Mouse (Mus musculus) retina, adult 2 months (tissue): ENCODE measurements around the gene Atpif1.
A peak's percentile ranks its signal among the peaks of the same experiment; 100 is the strongest.
"Not testable (repeated sequence)": the region's sequence is repeated elsewhere in the genome, so short reads cannot be mapped to it uniquely, and the experiment has no call there.

Experiments used
- DNase-seq: peaks from one replicate; pipeline ENCODE4 v3.0.0-alpha.2; 2012; ENCODE audit warnings: low read depth, low spot score

Atpif1 gene

DNA sequence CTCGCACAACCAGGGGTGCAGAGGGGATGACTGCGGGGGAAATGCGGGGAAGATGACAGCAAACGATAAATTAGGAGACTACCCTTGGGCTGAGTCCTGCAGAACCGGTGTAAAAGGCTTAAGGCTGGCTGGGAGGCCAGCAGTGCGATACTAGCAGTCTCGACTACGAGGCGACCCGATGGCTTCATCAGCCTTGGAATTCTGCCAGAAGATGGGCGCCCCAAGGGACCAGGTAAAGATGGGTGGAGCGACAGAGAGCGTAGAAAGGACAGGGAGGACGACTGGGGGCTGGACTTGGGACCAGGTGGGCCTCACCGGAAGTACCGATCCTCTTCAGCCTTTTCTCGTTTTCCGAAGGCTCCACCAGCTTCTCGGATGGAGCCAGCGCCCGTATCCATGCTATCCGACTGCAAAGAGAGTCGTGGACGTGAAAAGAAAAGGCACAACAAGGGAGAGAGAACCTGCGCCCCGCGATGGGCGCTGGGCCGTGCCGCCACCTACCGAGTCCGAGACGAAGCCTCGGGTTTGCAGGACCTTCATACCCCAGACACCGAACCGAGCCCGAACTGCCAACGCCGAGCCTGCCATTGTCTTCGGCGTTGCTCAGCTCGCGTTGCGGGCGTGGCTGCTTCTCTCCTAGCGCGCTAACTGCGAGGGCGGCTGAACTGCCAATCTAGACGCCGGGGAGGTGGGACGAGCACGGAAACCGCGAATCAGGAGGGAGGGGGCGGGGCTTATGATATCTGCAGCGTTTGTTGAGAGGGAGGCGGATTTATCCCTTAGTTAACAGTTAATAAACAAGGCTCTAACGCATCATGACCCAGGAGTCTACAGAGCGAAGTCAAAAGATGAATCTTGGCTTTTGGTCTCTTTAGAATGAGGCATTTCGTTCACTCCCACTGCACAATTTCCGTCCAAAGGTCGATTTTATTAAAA is at the start of gene Atpif1:
Atpif1 (minus strand) TSS at position 679 of the 936 bp plus-strand sequence.
- peak; percentile 79 for DNase-seq

DNA sequence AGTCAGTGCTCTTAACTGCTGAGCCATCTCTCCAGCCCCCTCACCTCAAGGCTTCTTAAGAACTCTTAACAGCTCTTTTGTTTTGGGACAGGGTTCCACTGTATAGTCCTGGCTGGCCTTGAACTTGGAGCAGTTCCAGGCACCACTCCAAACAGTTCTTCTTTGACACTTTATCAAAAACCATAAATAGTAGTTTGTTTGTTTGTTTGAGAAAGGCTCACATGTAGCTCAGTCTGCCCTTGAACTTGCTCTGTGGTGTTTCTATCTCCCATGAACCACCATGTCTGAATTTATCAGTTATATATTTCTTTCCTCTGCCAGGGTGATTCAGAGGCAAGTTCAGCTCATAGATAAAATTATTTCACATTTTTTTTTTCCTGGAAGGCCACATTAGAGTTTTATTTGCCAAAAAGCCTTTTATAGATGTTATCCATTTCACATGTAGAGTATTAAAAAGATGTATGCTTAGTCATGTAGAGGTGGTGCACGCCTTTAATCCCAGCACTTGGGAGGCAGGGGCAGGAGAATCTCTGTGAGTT is 41.4 kb upstream of the Atpif1 start:
- no peak for DNase-seq

DNA sequence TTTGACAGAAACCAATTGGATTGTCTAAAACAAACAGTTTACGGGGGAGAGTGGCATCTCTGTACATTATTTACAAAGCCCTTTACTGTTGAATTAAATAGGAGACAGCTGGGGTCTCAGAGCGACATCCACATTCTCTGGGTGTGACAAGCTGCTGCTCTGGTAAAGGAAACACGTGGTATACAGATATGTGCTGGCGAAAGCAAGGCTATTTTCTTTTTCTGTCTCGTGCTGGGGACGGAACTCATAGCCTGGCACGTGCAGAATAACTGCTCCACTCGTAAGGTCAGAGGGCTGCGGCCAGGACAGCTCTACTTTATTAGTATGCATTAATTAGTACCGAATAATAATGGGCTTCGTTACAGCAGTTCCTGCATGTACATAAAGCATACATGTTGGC is 39.9 kb upstream of the Atpif1 start:
- DNase-seq, result no peak

DNA sequence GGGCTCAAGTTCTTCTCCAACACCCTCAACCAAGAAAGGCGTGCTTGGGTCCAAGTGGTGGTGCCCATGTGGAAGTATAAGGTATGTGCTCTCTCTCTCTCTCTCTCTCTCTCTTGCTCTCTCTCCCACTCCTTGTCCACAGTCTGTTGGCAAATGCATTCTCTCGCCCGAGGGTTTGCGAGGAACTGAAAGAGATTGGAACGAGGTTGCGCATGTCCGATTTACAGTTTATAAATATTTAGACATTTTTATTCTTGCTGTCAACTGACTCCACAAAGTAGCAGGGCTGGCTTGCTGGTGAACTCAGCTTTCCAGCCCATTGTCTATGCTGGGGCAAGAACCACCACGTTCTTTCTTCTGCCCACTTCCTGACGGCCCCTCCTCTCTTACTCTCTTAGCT is 37.7 kb upstream of the Atpif1 start:
- no peak for DNase-seq

DNA sequence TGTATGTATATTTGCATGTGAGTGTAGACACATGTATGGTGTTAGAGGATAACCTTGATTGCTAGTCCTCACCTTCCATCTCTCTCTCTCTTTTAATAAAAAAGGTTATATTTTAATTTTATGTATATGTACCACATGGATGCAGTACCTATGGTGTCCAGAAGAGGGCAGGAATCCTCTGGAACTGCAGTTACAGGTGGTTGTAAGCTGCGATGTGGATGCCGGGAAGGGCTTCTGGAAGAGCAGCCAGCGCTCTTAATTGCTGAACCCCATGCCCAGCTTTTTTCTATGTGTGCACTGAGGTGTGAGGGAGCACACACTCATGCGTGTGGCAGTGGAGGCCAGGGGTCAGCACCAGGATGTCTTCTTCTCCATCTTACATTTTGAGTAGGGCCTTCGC is 35.7 kb upstream of the Atpif1 start:
- DNase-seq, result no peak

DNA sequence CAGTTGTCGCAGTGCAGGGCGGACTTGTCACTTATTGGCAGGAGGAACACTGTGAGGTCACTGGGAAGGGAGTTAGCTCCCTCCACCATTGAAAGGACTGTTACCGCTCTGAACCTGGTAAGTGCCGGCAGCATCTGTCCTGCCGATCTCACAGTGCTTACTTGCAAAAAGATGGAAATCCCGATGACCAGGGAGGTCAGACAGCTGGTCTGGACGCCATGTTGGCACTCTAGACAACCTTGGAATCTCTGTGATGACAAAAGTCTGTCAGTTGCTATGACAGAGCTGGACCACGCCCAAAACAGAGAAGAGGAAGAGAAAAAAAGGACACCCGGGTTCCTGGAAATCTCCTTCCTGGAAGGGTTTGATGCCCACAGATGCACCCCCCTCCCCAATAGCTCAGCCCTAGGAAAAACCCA is 33.9 kb upstream of the Atpif1 start:
- no peak for DNase-seq

DNA sequence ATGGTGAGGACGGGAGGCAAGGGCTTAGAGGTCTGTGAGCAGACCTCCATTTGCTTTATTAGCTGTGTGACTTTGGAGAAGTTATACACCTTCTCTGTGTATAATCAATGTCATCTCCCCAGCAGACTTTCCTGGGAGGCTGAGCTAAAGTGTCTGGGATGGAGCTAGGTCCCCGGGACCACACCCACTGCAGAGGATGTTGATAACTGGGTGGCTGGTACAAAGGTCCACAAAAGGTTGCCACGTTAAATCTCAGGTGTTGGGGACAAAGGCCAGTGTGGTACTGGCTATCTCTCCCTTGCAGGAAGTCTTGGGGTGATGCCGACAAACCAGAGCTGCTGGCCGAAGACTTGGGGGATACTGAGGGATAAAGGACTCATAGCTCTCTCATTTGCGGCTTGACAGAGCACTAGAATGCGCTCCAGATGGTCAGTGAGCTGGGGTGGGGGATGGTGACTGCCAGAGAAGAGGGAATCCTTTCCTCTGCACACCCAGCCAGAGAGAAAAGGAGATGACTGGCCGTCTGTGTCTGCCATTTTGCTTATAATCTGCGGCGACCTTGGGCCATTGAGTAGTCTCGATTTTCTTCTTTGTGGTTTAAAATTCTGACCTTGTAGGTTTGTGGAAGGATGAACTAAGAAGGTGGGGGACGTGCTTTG is 31.8 kb upstream of the Atpif1 start:
- DNase-seq, result no peak

DNA sequence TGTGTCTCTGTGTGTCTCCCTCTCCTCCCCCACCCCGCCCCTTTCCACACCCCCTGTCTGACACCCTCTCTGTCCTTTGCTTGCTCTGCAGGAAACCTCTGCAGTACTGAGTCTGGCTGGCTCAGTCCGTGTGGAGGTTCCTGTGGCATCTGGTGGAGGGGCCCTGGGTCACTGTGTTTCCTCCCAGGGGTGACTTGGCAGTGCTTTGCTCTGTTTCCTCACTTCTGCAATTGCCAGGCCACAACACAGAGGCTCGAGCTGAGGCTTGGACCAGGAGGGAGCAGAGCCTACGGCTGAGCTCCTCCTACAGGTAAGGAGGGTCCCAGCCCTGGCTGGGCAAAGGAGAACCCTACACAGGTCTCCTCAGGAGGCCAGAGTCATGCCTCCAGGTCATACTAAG is 30.5 kb upstream of the Atpif1 start, which contains the start of gene Ptafr:
Ptafr (plus strand) TSS at position 103 of the 400 bp plus-strand sequence.
- no peak for DNase-seq

- DNase-seq, result no peak
Measured at GRCm38 (mm10) chr4:132563261-132563660, 29.8 kb upstream of the Atpif1 start.

GRCm38 (mm10) chr4:132555550-132555949 is 22.1 kb upstream of the Atpif1 start:
- not testable (repeated sequence) for DNase-seq

DNA sequence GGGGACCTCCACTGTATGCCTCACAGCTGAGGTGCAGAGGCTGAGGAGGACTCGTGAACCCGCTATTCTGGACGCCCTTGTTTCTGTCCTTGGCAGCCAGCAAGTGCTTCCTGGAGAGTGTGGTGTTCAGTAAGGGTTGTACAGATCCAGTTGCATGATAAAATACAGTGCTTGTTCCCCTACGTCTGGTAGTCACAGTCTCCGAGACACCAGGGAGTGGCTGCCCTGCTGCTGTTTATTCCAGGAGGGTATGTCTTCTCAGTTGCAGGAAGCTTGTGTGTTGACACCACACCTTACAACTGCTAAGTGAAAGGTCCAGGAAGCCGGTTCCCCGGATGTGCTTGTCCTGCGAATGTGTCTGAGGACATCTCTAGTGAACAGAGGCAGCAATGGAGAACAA is 21.2 kb upstream of the Atpif1 start:
- DNase-seq, result no peak

DNA sequence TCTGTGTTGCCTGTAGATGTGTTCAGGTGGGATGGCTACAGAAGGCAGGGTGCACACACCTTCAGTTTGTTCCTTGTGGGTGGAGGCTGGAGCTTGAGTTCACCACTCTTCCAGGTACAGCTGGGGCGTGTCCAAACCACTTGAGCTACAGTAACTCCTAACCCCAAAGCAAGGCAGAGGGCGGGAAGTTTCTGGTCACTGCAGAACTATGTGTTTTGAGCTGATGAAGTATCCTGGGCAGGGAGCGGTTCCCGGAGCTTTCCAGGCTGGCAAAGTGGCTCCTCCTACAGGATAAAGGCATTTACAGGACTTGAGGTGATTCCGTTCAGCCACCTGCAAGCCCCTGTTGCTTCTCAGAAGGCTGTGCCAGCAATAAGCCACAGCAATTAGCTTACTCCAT is 20.8 kb upstream of the Atpif1 start:
- DNase-seq, result no peak

DNA sequence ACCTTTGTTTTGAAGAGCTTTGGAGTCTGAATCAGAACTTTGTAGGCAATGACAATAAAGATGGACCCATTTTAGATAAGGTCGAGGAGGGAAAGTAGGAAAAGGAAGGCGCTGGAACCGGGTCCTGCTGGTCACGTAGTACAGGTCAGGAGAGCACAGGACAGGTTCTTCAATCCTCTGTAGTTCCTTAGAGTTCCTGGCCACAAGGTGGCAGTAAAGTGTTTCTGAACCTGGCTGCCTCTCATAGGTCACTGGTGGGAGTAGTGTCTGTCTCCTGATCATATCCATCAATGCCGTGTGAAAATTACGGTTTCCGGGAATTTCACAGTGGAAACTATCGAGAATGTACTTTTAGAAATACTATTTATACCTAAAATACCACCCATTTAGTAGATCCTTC is 12.4 kb upstream of the Atpif1 start:
- peak; percentile 56 for DNase-seq

- DNase-seq, result no peak
Measured at GRCm38 (mm10) chr4:132542724-132543123, 9.3 kb upstream of the Atpif1 start.

- DNase-seq, result no peak
Measured at GRCm38 (mm10) chr4:132541413-132541812, 8.0 kb upstream of the Atpif1 start.

GRCm38 (mm10) chr4:132539481-132539880 is 6.0 kb upstream of the Atpif1 start:
- DNase-seq, result no peak

GRCm38 (mm10) chr4:132535406-132536121 is 2.1 kb upstream of the Atpif1 start, which contains the start of gene Dnajc8:
Gene Dnajc8 (plus strand): TSS chr4:132535550.
- peak; percentile 81 for DNase-seq

GRCm38 (mm10) chr4:132532496-132532895 is 963 bp downstream of the Atpif1 start:
- DNase-seq, result no peak

DNA sequence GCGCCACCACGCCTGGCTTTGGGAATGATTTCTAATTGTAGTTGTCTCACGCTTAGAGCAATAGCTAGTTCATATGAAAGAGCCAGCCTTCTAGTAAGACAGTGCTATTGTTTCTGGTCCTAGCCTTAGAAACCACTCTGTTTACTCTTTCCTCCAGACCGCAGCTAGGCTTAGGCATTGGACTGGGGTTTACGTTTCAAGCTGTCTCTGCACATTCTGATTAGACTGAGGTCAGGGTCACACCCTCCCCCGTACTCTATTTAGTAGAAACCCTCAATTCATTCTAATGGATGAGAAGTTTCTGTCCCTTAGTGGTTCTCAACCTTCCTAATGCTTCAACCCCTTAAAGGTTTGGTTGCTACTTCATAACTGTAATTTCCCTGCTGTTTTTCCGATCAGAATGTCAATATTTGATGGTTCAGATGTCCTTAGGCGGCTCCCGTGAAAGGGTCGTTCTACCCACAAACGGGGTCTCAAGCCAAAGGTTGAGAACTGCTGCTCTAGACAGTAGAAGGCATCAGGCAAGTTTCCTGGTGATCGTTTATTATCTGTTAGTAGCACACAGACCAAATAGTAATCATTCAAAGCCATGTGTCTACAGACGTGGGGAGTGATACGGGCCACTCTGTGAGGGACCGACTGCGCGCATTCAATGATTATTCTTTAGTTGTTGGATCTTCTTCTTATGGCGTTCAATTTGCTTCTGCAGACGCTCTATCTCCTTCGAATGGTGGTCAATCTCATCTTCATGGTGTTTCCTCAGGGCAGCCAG is 3.2 kb downstream of the Atpif1 start:
- no peak for DNase-seq

DNA sequence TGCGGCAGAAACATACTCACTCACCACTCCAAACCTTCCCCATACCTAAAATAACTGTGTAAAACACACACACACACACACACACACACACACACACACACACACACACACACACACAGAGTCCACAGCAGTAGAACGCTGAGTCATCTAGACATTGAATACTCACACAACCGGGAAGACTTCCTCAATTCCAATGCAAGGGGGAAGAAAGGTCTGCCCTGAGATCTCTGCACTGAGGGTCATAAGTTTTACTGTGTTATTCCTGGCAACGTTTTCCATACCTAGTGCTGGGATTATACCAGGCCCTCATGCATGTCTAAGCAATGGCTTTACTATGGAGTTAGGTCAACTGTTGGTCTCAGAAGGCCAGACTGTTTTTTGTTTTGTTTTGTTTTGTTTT is 4.1 kb downstream of the Atpif1 start:
- DNase-seq, result no peak

DNA sequence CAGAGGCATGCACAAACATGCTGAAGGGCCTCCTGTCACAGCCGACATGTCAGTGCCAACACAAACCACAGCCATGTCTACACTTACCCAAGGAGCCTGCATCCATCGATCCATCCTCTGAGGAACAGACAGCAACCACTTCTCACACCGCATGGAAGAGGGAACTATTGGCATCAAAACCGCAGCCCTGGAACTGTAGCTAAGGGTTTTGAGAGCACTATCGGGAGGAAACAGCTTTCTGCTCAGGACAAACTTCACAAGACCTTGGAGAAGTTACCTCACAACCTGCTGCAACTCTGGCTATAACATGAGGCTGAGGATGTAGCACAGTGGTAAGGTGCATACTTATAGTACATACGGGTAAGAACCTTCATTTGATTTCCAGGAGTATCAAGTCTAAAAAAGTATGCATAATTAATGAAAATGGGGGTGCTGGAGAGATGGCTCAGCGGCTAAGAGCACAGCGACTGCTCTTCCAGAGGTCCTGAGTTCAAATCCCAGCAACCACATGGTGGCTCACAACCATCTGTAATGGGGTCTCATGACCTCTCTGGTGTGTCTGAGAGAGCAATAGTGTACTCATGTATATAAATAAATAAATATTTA is 5.4 kb downstream of the Atpif1 start:
- no peak for DNase-seq
